Mouse (Mus musculus) ES-Bruce4 (cell line): Measurements from ENCODE around the gene Stra6.

ENCODE experiments used
- CTCF ChIP-seq: IDR thresholded peaks from one replicate; pipeline ENCODE4 v1.8.1; 2011; ENCODE audit warnings: low read depth, low read length
- POLR2A ChIP-seq: IDR thresholded peaks from one replicate; pipeline ENCODE4 v1.8.1; 2011; ENCODE audit warnings: low read length; ENCODE audit not compliant: insufficient read depth

DNA sequence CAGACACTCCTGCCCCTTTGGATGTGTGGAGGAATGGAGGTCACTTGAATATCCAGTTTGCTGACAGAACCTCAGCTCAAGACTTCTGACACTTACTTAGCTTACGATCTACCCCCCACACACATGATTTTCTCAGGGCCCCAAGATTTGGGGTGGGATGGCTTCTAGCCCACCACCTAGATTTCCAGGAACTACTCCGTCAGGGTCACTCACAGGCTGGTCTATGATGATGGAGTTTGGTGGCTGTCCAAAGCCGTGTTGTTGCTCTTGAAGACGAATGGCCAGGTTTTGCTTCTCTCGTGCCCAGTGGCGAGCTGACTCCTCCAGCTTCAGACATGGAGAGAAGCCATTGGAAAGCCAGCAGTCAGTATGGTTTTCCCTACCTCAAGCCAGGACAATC lies 34.0 kb upstream of the Stra6 start:
- TF ChIP-seq POLR2A: no peak
- no peak for TF ChIP-seq CTCF
